Mouse (Mus musculus) ES-Bruce4 (cell line): ENCODE measurements around the gene Suz12.

ENCODE experiments used
- CTCF ChIP-seq: IDR thresholded peaks from one replicate; pipeline ENCODE4 v1.8.1; 2011; ENCODE audit warnings: low read depth, low read length
- EP300 ChIP-seq: IDR thresholded peaks from 2 replicates; pipeline ENCODE4 v1.6.1; 2011; ENCODE audit warnings: low read depth, low read length; ENCODE audit not compliant: insufficient read depth
- POLR2A ChIP-seq: IDR thresholded peaks from one replicate; pipeline ENCODE4 v1.8.1; 2011; ENCODE audit warnings: low read length; ENCODE audit not compliant: insufficient read depth

DNA sequence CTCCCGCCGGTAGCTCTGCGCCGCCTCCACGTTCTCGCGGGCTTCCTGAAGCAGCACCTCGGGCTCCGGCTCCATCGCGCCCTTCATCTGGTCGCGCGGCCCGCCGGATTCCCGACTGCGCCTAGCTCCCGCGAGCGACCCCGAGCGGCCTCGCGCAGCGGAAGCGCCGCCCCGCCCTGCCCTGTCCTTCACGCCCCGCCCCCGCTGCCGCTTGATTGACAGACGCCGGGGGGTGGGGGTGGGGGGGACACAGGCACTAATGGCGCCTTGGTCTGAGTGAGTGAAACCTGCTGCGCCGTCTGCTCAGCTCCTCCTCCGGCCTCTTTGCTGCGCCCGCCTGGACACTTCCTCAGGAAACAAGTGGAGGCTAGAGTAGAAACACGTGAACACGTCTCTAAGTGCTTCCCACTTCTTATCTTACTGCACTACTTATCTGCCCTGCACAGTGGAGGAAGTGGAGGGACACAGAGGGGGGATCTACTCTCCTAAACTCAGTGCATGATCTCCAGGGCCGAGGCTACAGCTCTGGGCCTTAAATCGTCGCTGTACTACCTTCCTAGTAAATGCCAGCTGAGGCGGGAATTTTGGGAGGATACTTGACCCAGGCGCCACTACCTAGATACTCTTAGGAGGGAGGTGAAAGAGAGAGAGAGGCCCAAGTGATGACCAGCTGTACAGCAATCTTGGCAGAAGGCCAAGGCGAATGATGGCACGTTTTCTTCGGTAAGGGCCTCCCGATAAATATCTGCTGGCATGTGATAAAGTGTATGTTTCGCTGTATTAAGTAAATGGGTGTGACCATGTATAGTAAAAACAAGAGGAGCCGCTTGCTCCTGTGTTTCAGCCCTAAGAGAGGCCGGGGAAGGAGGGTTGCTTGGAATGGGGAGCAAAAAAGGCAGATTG, 88.2 kb downstream of the Suz12 start, which contains the start of gene Crlf3:
- TF ChIP-seq EP300 (no peak), CTCF (no peak), POLR2A (peak; percentile 14)
